Mouse (Mus musculus) right cerebral cortex, postnatal 14 days (tissue): ENCODE measurements around the gene Hfe2.

Experiments
- DNase-seq: peaks from one replicate; pipeline ENCODE4 v3.0.0; 2022

The Hfe2 gene

GRCm38 (mm10) chr3:96576005-96576658 lies 51.2 kb downstream of the Hfe2 start:
- DNase-seq: no peak

GRCm38 (mm10) chr3:96576690-96577541 lies 51.9 kb downstream of the Hfe2 start, which contains the start of gene Gm16253:
Gm16253 (plus strand) TSS chr3:96576984.
- peak; percentile 83 for DNase-seq

- DNase-seq: no peak
These were observed 52.6 kb downstream of the Hfe2 start for GRCm38 (mm10) chr3:96577566-96577965.
